Mouse (Mus musculus) ZHBTc4 (cell line): ENCODE data around the gene Ccnf.
A peak's percentile ranks its signal among the peaks of the same experiment; 100 is the strongest.

Experiments used
- DNase-seq: peaks from one replicate; pipeline ENCODE4 v3.0.0-alpha.2; 2011; ENCODE audit warnings: low read depth, low spot score

Ccnf gene

GRCm38 (mm10) chr17:24203611-24204534 is 47.4 kb downstream of the Ccnf start:
- DNase-seq, result no peak

- DNase-seq, result peak; percentile 83
Measured at GRCm38 (mm10) chr17:24203068-24203467, 48.2 kb downstream of the Ccnf start.

- DNase-seq, result no peak
Measured at GRCm38 (mm10) chr17:24201092-24201491, 50.2 kb downstream of the Ccnf start.

- DNase-seq, result peak; percentile 81
Measured at GRCm38 (mm10) chr17:24199741-24200140, 51.5 kb downstream of the Ccnf start.

- no peak for DNase-seq
Measured at GRCm38 (mm10) chr17:24199252-24199651, 52.0 kb downstream of the Ccnf start.

- DNase-seq, result no peak
Measured at GRCm38 (mm10) chr17:24197032-24197824, 54.1 kb downstream of the Ccnf start.

GRCm38 (mm10) chr17:24195349-24195748 is 55.9 kb downstream of the Ccnf start:
- DNase-seq, result peak; percentile 40

GRCm38 (mm10) chr17:24193769-24194168 is 57.5 kb downstream of the Ccnf start:
- DNase-seq, result peak; percentile 51

GRCm38 (mm10) chr17:24193268-24193667 is 58.0 kb downstream of the Ccnf start:
- peak; percentile 30 for DNase-seq

- no peak for DNase-seq
Measured at GRCm38 (mm10) chr17:24192848-24193247, 58.4 kb downstream of the Ccnf start.

GRCm38 (mm10) chr17:24191481-24191880 is 59.8 kb downstream of the Ccnf start:
- DNase-seq, result no peak

- DNase-seq, result no peak
Measured at GRCm38 (mm10) chr17:24190934-24191333, 60.4 kb downstream of the Ccnf start.

- DNase-seq, result no peak
Measured at GRCm38 (mm10) chr17:24174259-24174658, 77.0 kb downstream of the Ccnf start.

GRCm38 (mm10) chr17:24173423-24173822 is 77.9 kb downstream of the Ccnf start:
- peak; percentile 87 for DNase-seq
